Mouse (Mus musculus) pancreas, adult 10 weeks (tissue): ENCODE measurements around the gene Wnk3. TPM values are rescaled to one million over a fixed set of nuclear protein-coding genes. Genes with fewer than 3 reads are reported as not detected.

Experiments used
- polyA plus RNA-seq: library from polyadenylated mRNA; stranded (reverse); fragments of 350-450 nt; fragmentation: Illumina TruSeq; extraction: RNeasy Lipid Tissue Mini Kit (QIAGEN cat#74804); gene quantifications from one replicate; pipeline ENCODE4 v1.2.3, GENCODE M21; 2015; ENCODE audit warnings: low read depth, low replicate concordance; ENCODE audit not compliant: insufficient read depth

Gene Wnk3
- polyA plus RNA-seq = 2.5 TPM

GRCm38 (mm10) chrX:151197778-151198177, at the start of gene Wnk3:
Wnk3 (plus strand) TSS chrX:151198078.

GRCm38 (mm10) chrX:151343761-151344500, 146.1 kb downstream of the Wnk3 start, which contains the start of gene Fam120c:
Fam120c (plus strand) TSS chrX:151344175.

Other genes starting within 250 kb of the Wnk3 start
- 4.8 TPM for gene Gnl3l, start 180.8 kb upstream of the Wnk3 start, polyA plus RNA-seq
- gene Fgd1, start 151.9 kb upstream of the Wnk3 start, polyA plus RNA-seq = 1.0 TPM
- gene Tsr2, start 101.5 kb upstream of the Wnk3 start, polyA plus RNA-seq = 4.6 TPM
- gene Fam120c, start 146.1 kb downstream of the Wnk3 start, polyA plus RNA-seq = 1.6 TPM